Mouse (Mus musculus) MEL (cell line): ENCODE results near the gene Slc8a2.

ENCODE experiments used
- CHD2 ChIP-seq: IDR thresholded peaks from 2 replicates; pipeline ENCODE4 v1.6.1; 2011; ENCODE audit warnings: low read length, improper control_type of control experiment
- CTCF ChIP-seq, 3 experiments: IDR thresholded peaks in 2 of 3; conservative IDR thresholded peaks in 1 of 3; 2 replicates each; pipeline ENCODE4 v1.5.1; 2011 to 2012; ENCODE audit warnings: low read length in 3 of 3, low read depth in 2 of 3, mild to moderate bottlenecking in 2 of 3, improper control_type of control experiment in 1 of 3, inconsistent platforms in 1 of 3, mixed read lengths in 1 of 3, moderate library complexity in 1 of 3; ENCODE audit not compliant: control insufficient read depth in 1 of 3, insufficient read depth in 1 of 3, poor library complexity in 1 of 3, severe bottlenecking in 1 of 3
- EP300 ChIP-seq, 2 experiments: IDR thresholded peaks; 2 replicates each; pipeline ENCODE4 v1.6.1; 2011; ENCODE audit warnings: improper control_type of control experiment in 2 of 2, low read length in 2 of 2, low read depth in 1 of 2, mild to moderate bottlenecking in 1 of 2
- ETS1 ChIP-seq: IDR thresholded peaks from 2 replicates; pipeline ENCODE4 v1.6.1; 2012; ENCODE audit warnings: low read depth, mild to moderate bottlenecking, inconsistent platforms, low read length, improper control_type of control experiment, moderate library complexity
- GABPA ChIP-seq: IDR thresholded peaks from 2 replicates; pipeline ENCODE4 v1.6.1; 2012; ENCODE audit warnings: low read depth, mild to moderate bottlenecking, inconsistent platforms, low read length, improper control_type of control experiment, moderate library complexity
- GATA1 ChIP-seq: IDR thresholded peaks from 2 replicates; pipeline ENCODE4 v1.6.1; 2011; ENCODE audit warnings: low read depth, low read length, improper control_type of control experiment
- NRF1 ChIP-seq: IDR thresholded peaks from 2 replicates; pipeline ENCODE4 v1.6.1; 2014; ENCODE audit warnings: low read depth, mild to moderate bottlenecking, inconsistent platforms, low read length, improper control_type of control experiment, moderate library complexity; ENCODE audit not compliant: poor library complexity, insufficient read depth, severe bottlenecking
- POLR2A ChIP-seq, 2 experiments: IDR thresholded peaks; 2 replicates each; pipeline ENCODE4 v1.6.1; 2011 to 2012; ENCODE audit warnings: low read length in 2 of 2, mild to moderate bottlenecking in 2 of 2, control low read depth in 1 of 2, improper control_type of control experiment in 1 of 2, low read depth in 1 of 2, moderate library complexity in 1 of 2; ENCODE audit not compliant: control insufficient read depth in 1 of 2, insufficient read depth in 1 of 2, poor library complexity in 1 of 2
- RAD21 ChIP-seq: IDR thresholded peaks from 2 replicates; pipeline ENCODE4 v1.6.1; 2011; ENCODE audit warnings: mild to moderate bottlenecking, low read depth, low read length, improper control_type of control experiment
- RCOR1 ChIP-seq: IDR thresholded peaks from 2 replicates; pipeline ENCODE4 v1.6.1; 2012; ENCODE audit warnings: low read depth, mild to moderate bottlenecking, inconsistent platforms, low read length, improper control_type of control experiment
- TCF12 ChIP-seq: IDR thresholded peaks from 2 replicates; pipeline ENCODE4 v1.6.1; 2014; ENCODE audit warnings: low read depth, mild to moderate bottlenecking, inconsistent platforms, low read length, improper control_type of control experiment, moderate library complexity
- USF1 ChIP-seq: IDR thresholded peaks from 2 replicates; pipeline ENCODE4 v1.6.1; 2014; ENCODE audit warnings: low read depth, mild to moderate bottlenecking, inconsistent platforms, low read length, improper control_type of control experiment, moderate library complexity
- USF2 ChIP-seq, 2 experiments: IDR thresholded peaks; 2 replicates each; pipeline ENCODE4 v1.6.1; 2011 to 2012; ENCODE audit warnings: improper control_type of control experiment in 2 of 2, low read length in 2 of 2, borderline replicate concordance in 1 of 2, inconsistent platforms in 1 of 2, low read depth in 1 of 2, mild to moderate bottlenecking in 1 of 2; ENCODE audit not compliant: insufficient read depth in 1 of 2
- ZC3H11A ChIP-seq: IDR thresholded peaks from 2 replicates; pipeline ENCODE4 v1.6.1; 2012; ENCODE audit warnings: low read depth, mild to moderate bottlenecking, inconsistent platforms, low read length, improper control_type of control experiment

DNA sequence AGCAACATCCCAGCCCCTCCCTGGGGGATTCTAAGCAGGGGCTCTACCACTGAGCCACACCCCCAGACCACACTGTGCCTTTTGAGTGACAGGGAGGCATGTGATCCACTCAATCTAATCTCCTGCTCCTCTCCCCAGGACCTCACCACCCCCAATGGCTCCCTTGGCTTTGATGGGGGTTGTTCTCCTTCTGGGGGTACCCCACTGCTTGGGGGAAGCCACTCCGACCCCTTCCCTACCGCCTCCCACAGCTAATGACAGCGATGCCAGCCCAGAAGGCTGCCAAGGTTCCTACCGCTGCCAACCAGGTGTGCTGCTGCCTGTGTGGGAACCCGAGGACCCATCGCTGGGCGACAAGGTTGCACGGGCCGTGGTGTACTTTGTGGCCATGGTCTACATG, 4.1 kb downstream of the Slc8a2 start:
- TF ChIP-seq CTCF (IDR thresholded peaks at IDR 0.05 in 2 of 3, conservative IDR thresholded peaks at IDR 0.05 in 1 of 3; ENCODE audit: control insufficient read depth in 1 of 3, insufficient read depth in 1 of 3, low read depth in 2 of 3, low read length in 3 of 3, poor library complexity in 1 of 3, severe bottlenecking in 1 of 3) (no peak), RAD21 (no peak), RCOR1 (no peak), GATA1 (no peak), EP300 (IDR thresholded peaks at IDR 0.05; ENCODE audit: low read depth in 1 of 2, low read length in 2 of 2) (no peak), GABPA (no peak), USF2 (IDR thresholded peaks at IDR 0.05; ENCODE audit: borderline replicate concordance in 1 of 2, insufficient read depth in 1 of 2, low read depth in 1 of 2, low read length in 2 of 2) (no peak), ETS1 (no peak), TCF12 (no peak), CHD2 (no peak), NRF1 (no peak), ZC3H11A (no peak), POLR2A (IDR thresholded peaks at IDR 0.05; ENCODE audit: control insufficient read depth in 1 of 2, insufficient read depth in 1 of 2, low read depth in 1 of 2, low read length in 2 of 2, poor library complexity in 1 of 2) (no peak), USF1 (no peak)
